In genomic region chr12:116152866-116153428, GRCm38 (mm10) we compare ENCODE assay signal across 25 mouse cellular contexts.
DNase-seq lines count a peak whose midpoint lies in the region; ATAC-seq and TF ChIP-seq lines count a peak whose summit lies in the region.
"Had no signal": no experiment of that assay in that cellular context is flagged by ENCODE, and none has a peak within 500 bp of the region (broad histone marks: within the 10 kb centered on the region; RNA-seq: fewer than 3 reads in every experiment).

No protein-coding gene starts in this region.

- no peak overlapping the region for H3K27ac ChIP-seq in hindbrain, embryonic 16.5 days (ENCODE audit: low read depth, low read length)
- no peak overlapping the region for H3K27ac ChIP-seq in hindbrain, embryonic 13.5 days
- H3K27ac ChIP-seq in cerebellum, adult 2 months (ENCODE audit: insufficient read depth, low read length) = peak overlapping the region; percentile 35; the same call in 1 of the 2 replicates
- H3K27ac ChIP-seq: gastrocnemius, adult 2 months; hindbrain, embryonic 10.5 days; kidney, postnatal 0 days; limb, embryonic 15.5 days; liver, embryonic 14.5 days; neural tube, embryonic 13.5 days; stomach, embryonic 15.5 days had no signal

- H3K4me2 ChIP-seq in hindbrain, embryonic 16.5 days (ENCODE audit: low read length) = no peak overlapping the region
- no peak overlapping the region for H3K4me2 ChIP-seq in hindbrain, embryonic 13.5 days
- H3K4me2 ChIP-seq: heart, embryonic 11.5 days; limb, embryonic 15.5 days; lung, embryonic 14.5 days; neural tube, embryonic 13.5 days; stomach, embryonic 15.5 days had no signal

- no peaks in the 10 kb centered on the region for H3K9me3 ChIP-seq in hindbrain, embryonic 16.5 days (ENCODE audit: control insufficient read depth, low read length)
- no peaks in the 10 kb centered on the region for H3K9me3 ChIP-seq in hindbrain, embryonic 13.5 days
- H3K9me3 ChIP-seq: hindbrain, embryonic 10.5 days; limb, embryonic 15.5 days; neural tube, embryonic 13.5 days; stomach, embryonic 15.5 days had no signal

- 87% methylated on average over 9 of the region's 9 CpGs for WGBS in hindbrain, embryonic 16.5 days
- WGBS in hindbrain, embryonic 13.5 days = 88% methylated on average over 9 of the region's 9 CpGs
- WGBS in cerebellum, adult 2 months = 60% methylated on average over 9 of the region's 9 CpGs

- no peak overlapping the region for H3K4me3 ChIP-seq in hindbrain, embryonic 16.5 days (ENCODE audit: low read length)
- no peak overlapping the region for H3K4me3 ChIP-seq in hindbrain, embryonic 13.5 days
- H3K4me3 ChIP-seq in cerebellum, adult 2 months (replicated peaks; ENCODE audit: insufficient read depth, low read depth, low read length) = no peak overlapping the region
- H3K4me3 ChIP-seq: gastrocnemius, adult 2 months; hindbrain, embryonic 10.5 days; limb, embryonic 15.5 days; megakaryocyte, embryonic 14.5 days; neural tube, embryonic 13.5 days; stomach, embryonic 15.5 days had no signal

- ATAC-seq in hindbrain, embryonic 16.5 days = peak; percentile 40; the same call in 1 of the 2 replicates
- no peak for ATAC-seq in hindbrain, embryonic 13.5 days (ENCODE audit: low FRiP score)

- DNase-seq in brain, adult 2 months (ENCODE audit: low read depth, low spot score) = peak; percentile 88
- DNase-seq in cerebellum, adult 2 months = peak; percentile 44 to 67
- DNase-seq in retina, postnatal 1 day = peak; percentile 80
- DNase-seq in gastrocnemius, postnatal 4 days (ENCODE audit: low spot score in 2 of 2) = no peak
- no peak for DNase-seq in ovary, postnatal 36 days (ENCODE audit: low spot score)
- DNase-seq: adrenal gland, postnatal 36 days; gastrocnemius, adult 2 months; heart, postnatal 10 days; kidney, adult 2 months; layer of hippocampus, adult 9-11 months; left cerebral cortex, postnatal 4 days; lung, embryonic 14.5 days; midbrain, embryonic 14.5 days; thymus, adult 18-20 months; thymus, postnatal 36 days had no signal

- no peaks in the 10 kb centered on the region for H3K36me3 ChIP-seq in hindbrain, embryonic 16.5 days (ENCODE audit: control insufficient read depth, insufficient read depth, low read length)
- H3K36me3 ChIP-seq in hindbrain, embryonic 13.5 days = no peaks in the 10 kb centered on the region
- H3K36me3 ChIP-seq: hindbrain, embryonic 10.5 days; limb, embryonic 15.5 days; neural tube, embryonic 13.5 days; stomach, embryonic 15.5 days had no signal

- H3K27me3 ChIP-seq in hindbrain, embryonic 16.5 days (replicated peaks; ENCODE audit: control insufficient read depth, insufficient read depth, low read length) = no peaks in the 10 kb centered on the region
- H3K27me3 ChIP-seq in hindbrain, embryonic 13.5 days = no peaks in the 10 kb centered on the region
- H3K27me3 ChIP-seq in cerebellum, adult 2 months (ENCODE audit: control insufficient read depth, insufficient read depth, low read length) = no peaks in the 10 kb centered on the region
- H3K27me3 ChIP-seq: limb, embryonic 15.5 days; neural tube, embryonic 13.5 days; stomach, embryonic 15.5 days had no signal

- no peaks in the 10 kb centered on the region for H3K4me1 ChIP-seq in hindbrain, embryonic 16.5 days (ENCODE audit: control insufficient read depth, insufficient read depth, low read depth, low read length)
- H3K4me1 ChIP-seq in hindbrain, embryonic 13.5 days (replicated peaks) = no peaks in the 10 kb centered on the region
- peaks cover 7% of the 10 kb centered on the region; the same call in 1 of the 2 replicates for H3K4me1 ChIP-seq in cerebellum, adult 2 months (ENCODE audit: control insufficient read depth, insufficient read depth, low read length)
- H3K4me1 ChIP-seq: limb, embryonic 15.5 days; neural tube, embryonic 13.5 days; stomach, embryonic 15.5 days had no signal

- TF ChIP-seq CTCF in cerebellum, adult 2 months (IDR thresholded peaks at IDR 0.05; ENCODE audit: borderline replicate concordance, insufficient read depth, low read depth, low read length) = no peak

- no peak for TF ChIP-seq POLR2A in cerebellum, adult 2 months (IDR thresholded peaks at IDR 0.05; ENCODE audit: borderline replicate concordance, insufficient read depth, low read length)

- H3K9ac ChIP-seq in hindbrain, embryonic 16.5 days (ENCODE audit: low read depth, low read length) = no peak overlapping the region
- no peak overlapping the region for H3K9ac ChIP-seq in hindbrain, embryonic 13.5 days
- H3K9ac ChIP-seq: limb, embryonic 15.5 days; liver, embryonic 14.5 days; lung, embryonic 14.5 days; neural tube, embryonic 13.5 days; stomach, embryonic 15.5 days had no signal

Comparison
In these comparisons a context has a peak if more than half of its experiments do, and no peak if none do; other contexts are left out.
1. DNase-seq: peak in brain, adult 2 months (single experiment), cerebellum, adult 2 months (2 of 2) and retina, postnatal 1 day (single experiment); none in gastrocnemius, postnatal 4 days (0 of 2) and ovary, postnatal 36 days (single experiment).